Mouse (Mus musculus): ENCODE results near the gene Lsm2. TPM values are rescaled to one million over a fixed set of nuclear protein-coding genes. Genes with fewer than 3 reads are reported as not detected.
A peak's percentile ranks its signal among the peaks of the same experiment; 100 is the strongest.

Gene Lsm2
- polyA plus RNA-seq, 1 experiment from 2014 or later: 151 TPM

GRCm38 (mm10) chr17:35018171-35018570, 36.5 kb downstream of the Lsm2 start:
- Histone ChIP-seq H3K4me3 (ENCODE audit: low read depth, low read length) (no peak overlapping the region), H3K9ac (ENCODE audit: low read depth, low read length) (no peak overlapping the region), H3K4me2 (ENCODE audit: low read depth, low read length) (no peak overlapping the region), H3K9me3 (ENCODE audit: control insufficient read depth, low read length) (no peaks in the 10 kb centered on the region), H3K27me3 (replicated peaks; ENCODE audit: control insufficient read depth, insufficient read depth, low read length) (no peaks in the 10 kb centered on the region), H3K36me3 (ENCODE audit: control insufficient read depth, insufficient read depth, low read length) (peaks cover 37% of the 10 kb centered on the region), H3K4me1 (ENCODE audit: control insufficient read depth, insufficient read depth, low read length) (no peaks in the 10 kb centered on the region), H3K27ac (replicated peaks; ENCODE audit: low read depth, low read length) (no peak overlapping the region)
- WGBS: 87% methylated on average over 3 of the region's 3 CpGs
- DNase-seq (ENCODE audit: low spot score) (no peak), ATAC-seq (ENCODE audit: low read depth) (no peak)

GRCm38 (mm10) chr17:35019894-35020293, 38.2 kb downstream of the Lsm2 start:
- no peak for ATAC-seq (ENCODE audit: low read depth)
- H3K4me3 ChIP-seq (ENCODE audit: low read depth, low read length): no peak overlapping the region
- H3K4me2 ChIP-seq (ENCODE audit: low read depth, low read length): no peak overlapping the region
- H3K27me3 ChIP-seq (replicated peaks; ENCODE audit: control insufficient read depth, insufficient read depth, low read length): no peaks in the 10 kb centered on the region
- no peak overlapping the region for H3K27ac ChIP-seq (replicated peaks; ENCODE audit: low read depth, low read length)
- no peaks in the 10 kb centered on the region for H3K4me1 ChIP-seq (ENCODE audit: control insufficient read depth, insufficient read depth, low read length)
- 62% methylated on average over 11 of the region's 11 CpGs for WGBS
- peaks cover 20% of the 10 kb centered on the region for H3K36me3 ChIP-seq (ENCODE audit: control insufficient read depth, insufficient read depth, low read length)
- H3K9me3 ChIP-seq (ENCODE audit: control insufficient read depth, low read length): no peaks in the 10 kb centered on the region
- H3K9ac ChIP-seq (ENCODE audit: low read depth, low read length): no peak overlapping the region
- no peak for DNase-seq (ENCODE audit: low spot score)

GRCm38 (mm10) chr17:35020551-35020950, 38.9 kb downstream of the Lsm2 start:
- DNase-seq (ENCODE audit: low spot score) (no peak), ATAC-seq (ENCODE audit: low read depth) (no peak)
- WGBS: 81% methylated on average over 8 of the region's 8 CpGs
- no peaks in the 10 kb centered on the region for H3K4me1 ChIP-seq (ENCODE audit: control insufficient read depth, insufficient read depth, low read length)
- no peaks in the 10 kb centered on the region for H3K9me3 ChIP-seq (ENCODE audit: control insufficient read depth, low read length)
- no peak overlapping the region for H3K4me2 ChIP-seq (ENCODE audit: low read depth, low read length)
- H3K27ac ChIP-seq (replicated peaks; ENCODE audit: low read depth, low read length): no peak overlapping the region
- H3K27me3 ChIP-seq (replicated peaks; ENCODE audit: control insufficient read depth, insufficient read depth, low read length): no peaks in the 10 kb centered on the region
- peaks cover 13% of the 10 kb centered on the region for H3K36me3 ChIP-seq (ENCODE audit: control insufficient read depth, insufficient read depth, low read length)
- no peak overlapping the region for H3K4me3 ChIP-seq (ENCODE audit: low read depth, low read length)
- H3K9ac ChIP-seq (ENCODE audit: low read depth, low read length): no peak overlapping the region

- Histone ChIP-seq H3K27ac (replicated peaks; ENCODE audit: low read depth, low read length) (no peak overlapping the region; the same call in 1 of the 2 replicates), H3K4me1 (ENCODE audit: control insufficient read depth, insufficient read depth, low read length) (peaks cover 4% of the 10 kb centered on the region), H3K4me3 (ENCODE audit: low read depth, low read length) (no peak overlapping the region), H3K27me3 (replicated peaks; ENCODE audit: control insufficient read depth, insufficient read depth, low read length) (no peaks in the 10 kb centered on the region), H3K36me3 (ENCODE audit: control insufficient read depth, insufficient read depth, low read length) (peaks cover 6% of the 10 kb centered on the region), H3K9me3 (ENCODE audit: control insufficient read depth, low read length) (no peaks in the 10 kb centered on the region), H3K9ac (ENCODE audit: low read depth, low read length) (no peak overlapping the region), H3K4me2 (ENCODE audit: low read depth, low read length) (peak overlapping the region; percentile 28; the same call in 1 of the 2 replicates)
- DNase-seq (ENCODE audit: low spot score) (peak; percentile 81), ATAC-seq (ENCODE audit: low read depth) (peak; percentile 58)
- WGBS: 10% methylated on average over 16 of the region's 17 CpGs
Observed at GRCm38 (mm10) chr17:35021163-35021808, 39.6 kb downstream of the Lsm2 start.

GRCm38 (mm10) chr17:35021842-35022477, 40.3 kb downstream of the Lsm2 start:
- Histone ChIP-seq H3K4me2 (ENCODE audit: low read depth, low read length) (no peak overlapping the region), H3K36me3 (ENCODE audit: control insufficient read depth, insufficient read depth, low read length) (no peaks in the 10 kb centered on the region), H3K4me3 (ENCODE audit: low read depth, low read length) (no peak overlapping the region), H3K27ac (replicated peaks; ENCODE audit: low read depth, low read length) (peak overlapping the region; percentile 29; the same call in 1 of the 2 replicates), H3K9me3 (ENCODE audit: control insufficient read depth, low read length) (no peaks in the 10 kb centered on the region), H3K4me1 (ENCODE audit: control insufficient read depth, insufficient read depth, low read length) (peaks cover 4% of the 10 kb centered on the region), H3K27me3 (replicated peaks; ENCODE audit: control insufficient read depth, insufficient read depth, low read length) (no peaks in the 10 kb centered on the region), H3K9ac (ENCODE audit: low read depth, low read length) (no peak overlapping the region)
- ATAC-seq (ENCODE audit: low read depth): no peak
- DNase-seq (ENCODE audit: low spot score): no peak
- 59% methylated on average over 6 of the region's 6 CpGs for WGBS

- no peak overlapping the region for H3K27ac ChIP-seq (replicated peaks; ENCODE audit: low read depth, low read length)
Observed at GRCm38 (mm10) chr17:35022541-35023060, 40.9 kb downstream of the Lsm2 start.

GRCm38 (mm10) chr17:35023221-35023620, 41.6 kb downstream of the Lsm2 start:
- Histone ChIP-seq H3K9ac (ENCODE audit: low read depth, low read length) (no peak overlapping the region), H3K4me3 (ENCODE audit: low read depth, low read length) (no peak overlapping the region), H3K27me3 (replicated peaks; ENCODE audit: control insufficient read depth, insufficient read depth, low read length) (no peaks in the 10 kb centered on the region), H3K4me2 (ENCODE audit: low read depth, low read length) (no peak overlapping the region), H3K27ac (replicated peaks; ENCODE audit: low read depth, low read length) (no peak overlapping the region), H3K9me3 (ENCODE audit: control insufficient read depth, low read length) (no peaks in the 10 kb centered on the region), H3K4me1 (ENCODE audit: control insufficient read depth, insufficient read depth, low read length) (peaks cover 4% of the 10 kb centered on the region), H3K36me3 (ENCODE audit: control insufficient read depth, insufficient read depth, low read length) (no peaks in the 10 kb centered on the region)
- 84% methylated on average over 5 of the region's 5 CpGs for WGBS
- DNase-seq (ENCODE audit: low spot score) (no peak), ATAC-seq (ENCODE audit: low read depth) (no peak)

More at GRCm38 (mm10) chr17:35022541-35023060, 40.9 kb downstream of the Lsm2 start:
- no peak overlapping the region for H3K4me3 ChIP-seq (ENCODE audit: low read depth, low read length)
- no peak for ATAC-seq (ENCODE audit: low read depth)
- H3K36me3 ChIP-seq (ENCODE audit: control insufficient read depth, insufficient read depth, low read length): no peaks in the 10 kb centered on the region
- no peak for DNase-seq (ENCODE audit: low spot score)
- no peak overlapping the region for H3K9ac ChIP-seq (ENCODE audit: low read depth, low read length)
- H3K4me1 ChIP-seq (ENCODE audit: control insufficient read depth, insufficient read depth, low read length): peaks cover 4% of the 10 kb centered on the region
- no peaks in the 10 kb centered on the region for H3K9me3 ChIP-seq (ENCODE audit: control insufficient read depth, low read length)
- WGBS: 92% methylated on average over 8 of the region's 8 CpGs
- H3K4me2 ChIP-seq (ENCODE audit: low read depth, low read length): no peak overlapping the region
- no peaks in the 10 kb centered on the region for H3K27me3 ChIP-seq (replicated peaks; ENCODE audit: control insufficient read depth, insufficient read depth, low read length)

GRCm38 (mm10) chr17:35023756-35024155, 42.1 kb downstream of the Lsm2 start:
- H3K4me3 ChIP-seq (ENCODE audit: low read depth, low read length): no peak overlapping the region
- H3K27me3 ChIP-seq (replicated peaks; ENCODE audit: control insufficient read depth, insufficient read depth, low read length): no peaks in the 10 kb centered on the region
- H3K36me3 ChIP-seq (ENCODE audit: control insufficient read depth, insufficient read depth, low read length): no peaks in the 10 kb centered on the region
- H3K9me3 ChIP-seq (ENCODE audit: control insufficient read depth, low read length): no peaks in the 10 kb centered on the region
- ATAC-seq (ENCODE audit: low read depth): no peak
- DNase-seq (ENCODE audit: low spot score): no peak
- 62% methylated on average over 4 of the region's 4 CpGs for WGBS
- no peak overlapping the region for H3K4me2 ChIP-seq (ENCODE audit: low read depth, low read length)
- H3K4me1 ChIP-seq (ENCODE audit: control insufficient read depth, insufficient read depth, low read length): peaks cover 4% of the 10 kb centered on the region
- no peak overlapping the region for H3K27ac ChIP-seq (replicated peaks; ENCODE audit: low read depth, low read length)
- H3K9ac ChIP-seq (ENCODE audit: low read depth, low read length): no peak overlapping the region
